9 mouse cellular contexts compared by ENCODE assay signal in genomic region chr2:160760433-160761184, GRCm38 (mm10). TPM values are rescaled to one million over a fixed set of nuclear protein-coding genes. Genes with fewer than 3 reads are reported as not detected.
DNase-seq lines count a peak whose midpoint lies in the region; ATAC-seq and TF ChIP-seq lines count a peak whose summit lies in the region.
"Had no signal": no experiment of that assay in that cellular context is flagged by ENCODE, and none has a peak within 500 bp of the region (broad histone marks: within the 10 kb centered on the region; RNA-seq: fewer than 3 reads in every experiment).

No protein-coding gene starts in this region.

- no peaks in the 10 kb centered on the region for H3K27me3 ChIP-seq in hindbrain, postnatal 0 days (ENCODE audit: insufficient read depth, low read length)
- H3K27me3 ChIP-seq in hindbrain, embryonic 10.5 days (ENCODE audit: insufficient read depth, poor library complexity, severe bottlenecking): no peaks in the 10 kb centered on the region
- no peaks in the 10 kb centered on the region for H3K27me3 ChIP-seq in E14TG2a.4 (ENCODE audit: insufficient read depth, low read length)
- no peaks in the 10 kb centered on the region for H3K27me3 ChIP-seq in embryonic facial prominence, embryonic 11.5 days (ENCODE audit: control insufficient read depth, insufficient read depth, low read length)
- no peaks in the 10 kb centered on the region for H3K27me3 ChIP-seq in liver, embryonic 16.5 days (ENCODE audit: control insufficient read depth, insufficient read depth, low read depth, low read length)
- H3K27me3 ChIP-seq: hindbrain, embryonic 15.5 days had no signal

- no peak overlapping the region for H3K9ac ChIP-seq in hindbrain, postnatal 0 days (replicated peaks; ENCODE audit: low read length)
- H3K9ac ChIP-seq in embryonic facial prominence, embryonic 11.5 days (replicated peaks; ENCODE audit: low read length): no peak overlapping the region
- H3K9ac ChIP-seq in liver, embryonic 16.5 days (ENCODE audit: low read depth, low read length): no peak overlapping the region
- H3K9ac ChIP-seq: hindbrain, embryonic 15.5 days had no signal

- H3K4me3 ChIP-seq in hindbrain, postnatal 0 days (ENCODE audit: low read length): no peak overlapping the region
- H3K4me3 ChIP-seq in hindbrain, embryonic 10.5 days: no peak overlapping the region
- no peak overlapping the region for H3K4me3 ChIP-seq in E14TG2a.4 (replicated peaks; ENCODE audit: low read length)
- H3K4me3 ChIP-seq in embryonic facial prominence, embryonic 11.5 days (ENCODE audit: low read depth, low read length): no peak overlapping the region
- H3K4me3 ChIP-seq in liver, embryonic 16.5 days (ENCODE audit: low read depth, low read length): no peak overlapping the region
- H3K4me3 ChIP-seq: hindbrain, embryonic 15.5 days had no signal

- H3K4me1 ChIP-seq in hindbrain, postnatal 0 days (ENCODE audit: insufficient read depth, low read length): no peaks in the 10 kb centered on the region
- H3K4me1 ChIP-seq in hindbrain, embryonic 10.5 days (replicated peaks): peaks cover under 1% of the 10 kb centered on the region; the same call in 1 of the 2 replicates
- H3K4me1 ChIP-seq in E14TG2a.4 (replicated peaks; ENCODE audit: low read depth, low read length): peaks cover 17% of the 10 kb centered on the region
- no peaks in the 10 kb centered on the region for H3K4me1 ChIP-seq in embryonic facial prominence, embryonic 11.5 days (ENCODE audit: control insufficient read depth, insufficient read depth, low read length)
- H3K4me1 ChIP-seq in liver, embryonic 16.5 days (ENCODE audit: control insufficient read depth, low read depth, low read length): no peaks in the 10 kb centered on the region
- H3K4me1 ChIP-seq: hindbrain, embryonic 15.5 days had no signal

- H3K36me3 ChIP-seq in hindbrain, postnatal 0 days (ENCODE audit: insufficient read depth, low read length): peaks cover 80% of the 10 kb centered on the region
- H3K36me3 ChIP-seq in hindbrain, embryonic 10.5 days: peaks cover 100% of the 10 kb centered on the region
- peaks cover 96% of the 10 kb centered on the region for H3K36me3 ChIP-seq in E14TG2a.4 (ENCODE audit: insufficient read depth, low read length)
- peaks cover 15% of the 10 kb centered on the region for H3K36me3 ChIP-seq in embryonic facial prominence, embryonic 11.5 days (replicated peaks; ENCODE audit: control insufficient read depth, insufficient read depth, low read depth, low read length)
- no peaks in the 10 kb centered on the region; the same call in 1 of the 2 replicates for H3K36me3 ChIP-seq in liver, embryonic 16.5 days (ENCODE audit: control insufficient read depth, insufficient read depth)

- WGBS in hindbrain, postnatal 0 days: 79% methylated on average over 9 of the region's 9 CpGs
- WGBS in hindbrain, embryonic 10.5 days: 89% methylated on average over 9 of the region's 9 CpGs
- WGBS in embryonic facial prominence, embryonic 11.5 days: 87% methylated on average over 9 of the region's 9 CpGs
- WGBS in liver, embryonic 16.5 days (ENCODE audit: insufficient replicate concordance): 74% methylated on average over 9 of the region's 9 CpGs

- no peak overlapping the region for H3K27ac ChIP-seq in hindbrain, postnatal 0 days
- no peak overlapping the region for H3K27ac ChIP-seq in hindbrain, embryonic 10.5 days
- no peak overlapping the region for H3K27ac ChIP-seq in embryonic facial prominence, embryonic 11.5 days (replicated peaks; ENCODE audit: low read depth, low read length)
- no peak overlapping the region for H3K27ac ChIP-seq in liver, embryonic 16.5 days (ENCODE audit: low read length)
- H3K27ac ChIP-seq: hindbrain, embryonic 15.5 days had no signal

- peak; percentile 70 for TF ChIP-seq CTCF in hindbrain, postnatal 0 days (IDR thresholded peaks at IDR 0.05; ENCODE audit: low read depth)
- TF ChIP-seq CTCF in E14TG2a.4 (conservative IDR thresholded peaks at IDR 0.05; ENCODE audit: low read length): peak; percentile 30

- H3K9me3 ChIP-seq in hindbrain, postnatal 0 days (ENCODE audit: low read length): no peaks in the 10 kb centered on the region
- no peaks in the 10 kb centered on the region for H3K9me3 ChIP-seq in hindbrain, embryonic 10.5 days
- no peaks in the 10 kb centered on the region for H3K9me3 ChIP-seq in E14TG2a.4 (ENCODE audit: low read length)
- no peaks in the 10 kb centered on the region for H3K9me3 ChIP-seq in embryonic facial prominence, embryonic 11.5 days (replicated peaks; ENCODE audit: control insufficient read depth, low read length)
- H3K9me3 ChIP-seq in liver, embryonic 16.5 days (replicated peaks; ENCODE audit: control insufficient read depth, low read length): no peaks in the 10 kb centered on the region
- H3K9me3 ChIP-seq: hindbrain, embryonic 15.5 days had no signal

- peak; percentile 46 for DNase-seq in hindbrain, postnatal 0 days (ENCODE audit: low spot score)
- DNase-seq in hindbrain, embryonic 10.5 days (ENCODE audit: low spot score): no peak
- peak; percentile 25 for DNase-seq in 3134 (ENCODE audit: extremely low read depth, insufficient read length, low spot score)
- peak; percentile 10 for DNase-seq in embryonic facial prominence, embryonic 11.5 days (ENCODE audit: low spot score)
- DNase-seq in thymus, postnatal 0 days (ENCODE audit: low spot score): peak; percentile 37
- no peak for DNase-seq in T-cell, adult 2 months (ENCODE audit: low spot score)

- ATAC-seq in hindbrain, postnatal 0 days: no peak
- no peak for ATAC-seq in embryonic facial prominence, embryonic 11.5 days (replicated peaks; ENCODE audit: insufficient number of reproducible peaks, low FRiP score, low TSS enrichment, low read depth)
- ATAC-seq in liver, embryonic 16.5 days (ENCODE audit: low read depth): peak; percentile 40; the same call in 1 of the 2 replicates

- no peak overlapping the region for H3K4me2 ChIP-seq in hindbrain, postnatal 0 days (ENCODE audit: low read depth, low read length)
- no peak overlapping the region for H3K4me2 ChIP-seq in embryonic facial prominence, embryonic 11.5 days (ENCODE audit: low read depth, low read length)
- H3K4me2 ChIP-seq in liver, embryonic 16.5 days (ENCODE audit: low read depth, low read length): no peak overlapping the region
- H3K4me2 ChIP-seq: hindbrain, embryonic 15.5 days had no signal

RNA-seq across cellular contexts. Expression of gene Plcg1, which starts 29.5 kb away (rescaled TPM):
- total RNA-seq in hindbrain, postnatal 0 days (2014; rRNA removed): 111 and 185 TPM in 2 replicates
- polyA plus RNA-seq in hindbrain, postnatal 0 days (2015; fragmentation: Nextera tagmentation; extraction: Ambion mirVana): 39.8 and 40.5 TPM in 2 replicates
- polyA plus RNA-seq in hindbrain, embryonic 10.5 days (2016; fragmentation: Nextera tagmentation; extraction: Ambion mirVana): 65.1 and 78.0 TPM in 2 replicates
- 63.9 and 64.6 TPM in 2 replicates for polyA plus RNA-seq in embryonic facial prominence, embryonic 11.5 days (2014; fragmentation: Nextera tagmentation; extraction: Ambion mirVana)
- polyA plus RNA-seq in liver, embryonic 16.5 days (2015; fragmentation: Nextera tagmentation; extraction: Ambion mirVana): 4.4 and 5.5 TPM in 2 replicates
- 39.5 and 49.3 TPM in 2 replicates for polyA plus RNA-seq in thymus, postnatal 0 days (2015; fragmentation: Nextera tagmentation; extraction: Ambion mirVana)

Comparison
In these comparisons a context has a peak if more than half of its experiments do, and no peak if none do; other contexts are left out.
1. DNase-seq: peak in hindbrain, postnatal 0 days (single experiment), 3134 (single experiment), embryonic facial prominence, embryonic 11.5 days (single experiment) and thymus, postnatal 0 days (single experiment); none in hindbrain, embryonic 10.5 days (single experiment) and T-cell, adult 2 months (single experiment).